Mouse (Mus musculus) liver, adult 2 months (tissue): ENCODE results near the gene Dct.

Source experiments
- CTCF ChIP-seq: fragments of 200-500 bp; IDR thresholded peaks from 2 replicates; pipeline ENCODE4 v1.5.1; 2011; ENCODE audit warnings: low read depth, low read length, control low read depth
- POLR2A ChIP-seq: fragments of 200-500 bp; IDR thresholded peaks from 2 replicates; pipeline ENCODE4 v1.6.1; 2011; ENCODE audit warnings: low read length, control low read depth; ENCODE audit not compliant: insufficient read depth; ENCODE audit errors: extremely low read depth

DNA sequence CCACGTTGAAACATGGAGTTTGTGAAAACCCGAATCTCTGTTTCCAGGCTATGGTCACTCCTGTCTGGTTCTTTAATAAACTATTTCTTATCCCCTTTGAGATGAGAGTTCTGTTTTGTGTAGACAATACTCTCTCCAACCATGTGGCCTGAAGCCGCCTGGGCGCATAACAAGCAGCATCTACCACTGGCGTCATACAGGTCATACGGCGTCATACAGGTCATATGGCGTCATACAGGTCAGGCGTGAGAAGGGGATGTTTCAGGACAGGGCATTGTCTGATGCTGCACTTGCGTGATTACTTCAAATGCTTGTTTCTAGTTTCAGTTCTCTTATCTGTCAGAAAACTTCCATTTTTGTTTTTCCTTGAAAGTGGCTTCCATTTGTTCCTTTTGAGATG, 47.6 kb downstream of the Dct start:
- TF ChIP-seq POLR2A (no peak), CTCF (no peak)
